Mouse (Mus musculus): ENCODE measurements around the gene Tbc1d4.

DNA sequence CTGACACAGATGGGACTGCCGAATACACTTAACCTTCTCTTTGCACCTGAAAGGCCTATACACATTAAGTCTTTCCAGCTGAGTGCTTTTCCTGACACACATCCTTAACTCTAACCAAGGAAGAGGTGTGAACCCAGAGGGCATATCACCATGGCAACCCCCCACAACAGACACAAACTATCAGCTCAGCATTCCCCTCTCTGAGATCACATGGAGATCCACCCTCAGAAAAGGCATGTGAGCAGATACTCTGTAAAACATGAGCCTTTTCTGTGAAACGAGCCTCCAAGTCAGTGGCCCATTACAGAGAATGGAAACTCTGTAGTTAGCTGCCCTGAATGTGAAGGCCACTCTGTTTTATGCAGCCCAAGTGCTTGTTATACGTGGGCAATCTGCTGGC, 6.1 kb downstream of the Tbc1d4 start:
- TF ChIP-seq CTCF (IDR thresholded peaks at IDR 0.05; ENCODE audit: low read depth, low read length) (no peak), POLR2A (IDR thresholded peaks at IDR 0.05; ENCODE audit: insufficient read depth, low read length) (no peak)

Data from ES-Bruce4 (cell line).